ENCODE assay signal across 11 mouse cellular contexts in genomic region chr3:79433593-79433992, GRCm38 (mm10).
A peak's percentile ranks its signal among the peaks of the same experiment; 100 is the strongest.
DNase-seq lines count a peak whose midpoint lies in the region; ATAC-seq and TF ChIP-seq lines count a peak whose summit lies in the region.
"Had no signal": no experiment of that assay in that cellular context is flagged by ENCODE, and none has a peak within 500 bp of the region (broad histone marks: within the 10 kb centered on the region; RNA-seq: fewer than 3 reads in every experiment).

No protein-coding gene starts in this region.

- TF ChIP-seq EP300 in liver, embryonic 14.5 days (IDR thresholded peaks at IDR 0.05; ENCODE audit: low read depth) = no peak

- ATAC-seq in forebrain, postnatal 0 days = no peak
- no peak for ATAC-seq in forebrain, embryonic 14.5 days
- no peak for ATAC-seq in liver, embryonic 14.5 days (ENCODE audit: insufficient read depth)
- ATAC-seq in liver, embryonic 11.5 days (replicated peaks; ENCODE audit: low FRiP score) = no peak
- ATAC-seq in erythroid progenitor cell, adult 5-6 weeks (replicated peaks; ENCODE audit: low FRiP score, poor library complexity, severe bottlenecking) = no peak
- ATAC-seq in hindbrain, embryonic 13.5 days (ENCODE audit: low FRiP score) = no peak
- ATAC-seq: intestine, embryonic 15.5 days had no signal

- H3K9me3 ChIP-seq in forebrain, postnatal 0 days (ENCODE audit: low read length) = no peaks in the 10 kb centered on the region
- H3K9me3 ChIP-seq in forebrain, embryonic 14.5 days (replicated peaks; ENCODE audit: control insufficient read depth, low read length) = no peaks in the 10 kb centered on the region
- H3K9me3 ChIP-seq in liver, embryonic 14.5 days (ENCODE audit: control insufficient read depth, low read length) = no peaks in the 10 kb centered on the region
- H3K9me3 ChIP-seq in liver, embryonic 11.5 days (ENCODE audit: control insufficient read depth, low read length) = no peaks in the 10 kb centered on the region
- no peaks in the 10 kb centered on the region for H3K9me3 ChIP-seq in hindbrain, embryonic 13.5 days
- H3K9me3 ChIP-seq: intestine, embryonic 15.5 days had no signal

- no peaks in the 10 kb centered on the region for H3K27me3 ChIP-seq in forebrain, postnatal 0 days (ENCODE audit: insufficient read depth, low read length)
- no peaks in the 10 kb centered on the region for H3K27me3 ChIP-seq in forebrain, embryonic 14.5 days (replicated peaks; ENCODE audit: control insufficient read depth, insufficient read depth, low read length)
- no peaks in the 10 kb centered on the region for H3K27me3 ChIP-seq in liver, embryonic 14.5 days (ENCODE audit: control insufficient read depth, insufficient read depth, low read length)
- H3K27me3 ChIP-seq in liver, embryonic 11.5 days (replicated peaks; ENCODE audit: control insufficient read depth, insufficient read depth, low read length) = no peaks in the 10 kb centered on the region
- no peaks in the 10 kb centered on the region for H3K27me3 ChIP-seq in hindbrain, embryonic 13.5 days
- H3K27me3 ChIP-seq: intestine, embryonic 15.5 days had no signal

- H3K4me2 ChIP-seq in forebrain, postnatal 0 days (ENCODE audit: low read depth) = no peak overlapping the region
- H3K4me2 ChIP-seq in forebrain, embryonic 14.5 days (ENCODE audit: low read length) = no peak overlapping the region
- no peak overlapping the region for H3K4me2 ChIP-seq in liver, embryonic 14.5 days (ENCODE audit: low read depth)
- H3K4me2 ChIP-seq in liver, embryonic 11.5 days = no peak overlapping the region
- H3K4me2 ChIP-seq in hindbrain, embryonic 13.5 days = no peak overlapping the region
- H3K4me2 ChIP-seq: intestine, embryonic 15.5 days had no signal

- no peaks in the 10 kb centered on the region for H3K4me1 ChIP-seq in forebrain, postnatal 0 days (ENCODE audit: insufficient read depth)
- H3K4me1 ChIP-seq in forebrain, embryonic 14.5 days (ENCODE audit: control insufficient read depth, insufficient read depth, low read length) = no peaks in the 10 kb centered on the region
- no peaks in the 10 kb centered on the region for H3K4me1 ChIP-seq in liver, embryonic 14.5 days (replicated peaks; ENCODE audit: control insufficient read depth in 2 of 2, insufficient read depth in 2 of 2, low read length in 1 of 2)
- H3K4me1 ChIP-seq in liver, embryonic 11.5 days (replicated peaks; ENCODE audit: control insufficient read depth, insufficient read depth, low read length) = no peaks in the 10 kb centered on the region
- no peaks in the 10 kb centered on the region for H3K4me1 ChIP-seq in hindbrain, embryonic 13.5 days (replicated peaks)
- H3K4me1 ChIP-seq: intestine, embryonic 15.5 days had no signal

- no peak overlapping the region for H3K4me3 ChIP-seq in forebrain, postnatal 0 days (ENCODE audit: low read depth, low read length)
- no peak overlapping the region for H3K4me3 ChIP-seq in forebrain, embryonic 14.5 days (ENCODE audit: low read depth, low read length)
- no peak overlapping the region for H3K4me3 ChIP-seq in liver, embryonic 14.5 days (ENCODE audit: insufficient read depth in 1 of 2, low read depth in 2 of 2, low read length in 2 of 2)
- H3K4me3 ChIP-seq in liver, embryonic 11.5 days (ENCODE audit: low read depth, low read length) = no peak overlapping the region
- no peak overlapping the region for H3K4me3 ChIP-seq in hindbrain, embryonic 13.5 days
- H3K4me3 ChIP-seq: intestine, embryonic 15.5 days had no signal

- no peak for DNase-seq in forebrain, postnatal 0 days
- DNase-seq in forebrain, embryonic 14.5 days (ENCODE audit: low spot score) = no peak
- no peak for DNase-seq in liver, embryonic 14.5 days (ENCODE audit: low read depth in 3 of 3, low spot score in 3 of 3)
- DNase-seq in liver, embryonic 11.5 days (ENCODE audit: low spot score) = no peak
- peak; percentile 28 for DNase-seq in ZHBTc4 (ENCODE audit: low read depth, low spot score)
- peak; percentile 20 for DNase-seq in lung, postnatal 14 days
- DNase-seq: cerebellum, adult 11 months; left cerebral cortex, postnatal 4 days had no signal

- H3K36me3 ChIP-seq in forebrain, postnatal 0 days (ENCODE audit: insufficient read depth) = no peaks in the 10 kb centered on the region
- no peaks in the 10 kb centered on the region for H3K36me3 ChIP-seq in forebrain, embryonic 14.5 days (ENCODE audit: control insufficient read depth, insufficient read depth, low read length)
- H3K36me3 ChIP-seq in liver, embryonic 14.5 days (replicated peaks; ENCODE audit: control insufficient read depth, insufficient read depth, low read depth) = no peaks in the 10 kb centered on the region
- H3K36me3 ChIP-seq in liver, embryonic 11.5 days (ENCODE audit: control insufficient read depth, insufficient read depth, low read length) = no peaks in the 10 kb centered on the region
- no peaks in the 10 kb centered on the region for H3K36me3 ChIP-seq in hindbrain, embryonic 13.5 days
- H3K36me3 ChIP-seq: intestine, embryonic 15.5 days had no signal

- H3K9ac ChIP-seq in forebrain, postnatal 0 days = no peak overlapping the region
- no peak overlapping the region for H3K9ac ChIP-seq in forebrain, embryonic 14.5 days (ENCODE audit: low read length)
- no peak overlapping the region for H3K9ac ChIP-seq in liver, embryonic 14.5 days (replicated peaks)
- H3K9ac ChIP-seq in liver, embryonic 11.5 days (ENCODE audit: low read depth, low read length) = no peak overlapping the region
- H3K9ac ChIP-seq in hindbrain, embryonic 13.5 days = no peak overlapping the region
- H3K9ac ChIP-seq: intestine, embryonic 15.5 days had no signal

- no peak overlapping the region for H3K27ac ChIP-seq in forebrain, postnatal 0 days (ENCODE audit: low read depth, low read length)
- H3K27ac ChIP-seq in forebrain, embryonic 14.5 days (ENCODE audit: low read depth, low read length) = no peak overlapping the region
- no peak overlapping the region for H3K27ac ChIP-seq in liver, embryonic 14.5 days
- no peak overlapping the region for H3K27ac ChIP-seq in liver, embryonic 11.5 days (ENCODE audit: low read depth, low read length)
- no peak overlapping the region for H3K27ac ChIP-seq in hindbrain, embryonic 13.5 days
- H3K27ac ChIP-seq: intestine, embryonic 15.5 days had no signal

- peak; percentile 43 for TF ChIP-seq CTCF in forebrain, postnatal 0 days (IDR thresholded peaks at IDR 0.05; ENCODE audit: low read depth)
- TF ChIP-seq CTCF in liver, embryonic 14.5 days (IDR thresholded peaks at IDR 0.05; ENCODE audit: low read depth) = peak; percentile 32

Comparison
In these comparisons a context has a peak if more than half of its experiments do, and no peak if none do; other contexts are left out.
1. DNase-seq: peak in ZHBTc4 (single experiment) and lung, postnatal 14 days (single experiment); none in forebrain, postnatal 0 days (single experiment), forebrain, embryonic 14.5 days (single experiment), liver, embryonic 14.5 days (0 of 3) and liver, embryonic 11.5 days (single experiment).